Mouse (Mus musculus): ENCODE results near the gene Klf12.

DNA sequence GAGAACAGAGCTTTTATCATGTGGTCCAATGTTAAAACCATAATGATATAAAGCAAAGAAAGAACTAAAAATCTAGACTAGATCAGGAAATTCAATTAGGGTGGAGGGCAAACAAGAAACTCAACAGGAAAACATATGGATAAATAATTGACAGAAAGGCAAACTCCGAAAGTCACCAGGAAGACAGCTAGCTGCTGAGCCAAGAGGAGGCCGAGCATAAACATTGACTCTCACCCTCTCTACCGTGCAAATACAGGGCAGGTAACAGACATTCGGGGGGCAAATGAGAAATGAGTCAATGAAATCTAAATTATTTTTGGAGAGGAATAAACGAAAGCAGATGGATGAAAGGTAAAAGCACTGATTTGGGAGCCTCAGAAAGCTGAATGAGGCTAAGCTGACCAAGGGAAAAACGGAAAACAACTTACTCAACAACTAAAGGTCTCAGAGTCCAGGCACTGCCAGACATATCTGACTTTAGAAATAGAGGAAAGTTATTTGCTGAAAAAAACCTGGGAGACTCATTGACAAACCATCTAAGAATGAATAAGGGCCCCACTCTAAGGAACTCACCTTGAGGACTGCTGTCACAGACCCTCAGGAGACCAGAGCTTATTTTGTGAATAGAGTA is 84.3 kb downstream of the Klf12 start:
- TF ChIP-seq ZC3H11A (IDR thresholded peaks at IDR 0.05; ENCODE audit: low read depth, low read length) (no peak), EP300 (IDR thresholded peaks at IDR 0.05; ENCODE audit: low read length) (no peak)

Data from CH12.LX (cell line).